Mouse (Mus musculus): ENCODE results near the gene Sec24b. TPM values are rescaled to one million over a fixed set of nuclear protein-coding genes. Genes with fewer than 3 reads are reported as not detected.

Gene Sec24b
- polyA plus RNA-seq, 1 experiment from 2014 or later = 37.7 TPM

DNA sequence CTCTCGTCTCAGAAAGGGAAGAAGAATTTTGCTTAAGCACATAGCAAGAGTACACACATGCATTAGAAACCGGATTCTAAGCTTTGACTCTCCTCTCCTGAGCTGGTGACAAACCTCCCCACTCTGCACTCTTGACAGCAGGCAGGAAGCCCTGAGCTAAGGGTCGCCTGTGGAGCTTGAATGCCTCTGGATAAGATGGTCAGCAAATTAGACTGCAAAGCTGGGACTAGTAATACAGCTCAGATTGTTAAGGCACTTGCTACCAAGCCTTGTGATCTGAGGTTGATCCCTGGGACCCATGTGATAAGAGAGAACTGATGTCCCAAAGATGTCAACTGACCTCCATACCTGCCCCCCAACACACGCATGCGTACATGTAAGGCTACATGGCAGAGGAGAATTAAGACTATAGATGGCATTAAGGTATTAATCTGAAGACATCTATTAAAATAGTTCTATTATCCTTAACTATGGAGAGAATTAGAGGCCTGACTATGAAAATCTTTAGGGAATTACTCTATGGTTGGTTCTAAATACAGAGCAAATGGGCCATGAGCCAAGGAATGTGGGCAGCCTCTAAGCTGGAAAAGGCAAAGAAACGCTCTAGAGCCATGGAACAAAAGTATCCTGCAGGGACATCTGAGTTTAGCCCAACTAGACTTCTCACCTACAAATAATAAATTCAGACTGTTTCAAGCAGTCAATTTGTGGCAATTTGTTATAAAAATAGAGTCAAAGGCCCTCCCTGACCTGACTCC lies 8.6 kb downstream of the Sec24b start:
- peaks cover 46% of the 10 kb centered on the region for H3K4me1 ChIP-seq
- no peak overlapping the region for H3K27ac ChIP-seq (replicated peaks)
- no peaks in the 10 kb centered on the region for H3K9me3 ChIP-seq
- WGBS = 84% methylated on average over 6 of the region's 6 CpGs
- no peak overlapping the region for H3K4me3 ChIP-seq
- no peaks in the 10 kb centered on the region for H3K27me3 ChIP-seq (replicated peaks; ENCODE audit: low read depth, poor library complexity, severe bottlenecking)
- DNase-seq (ENCODE audit: low spot score) = no peak
- H3K36me3 ChIP-seq (replicated peaks) = peaks cover 60% of the 10 kb centered on the region

DNA sequence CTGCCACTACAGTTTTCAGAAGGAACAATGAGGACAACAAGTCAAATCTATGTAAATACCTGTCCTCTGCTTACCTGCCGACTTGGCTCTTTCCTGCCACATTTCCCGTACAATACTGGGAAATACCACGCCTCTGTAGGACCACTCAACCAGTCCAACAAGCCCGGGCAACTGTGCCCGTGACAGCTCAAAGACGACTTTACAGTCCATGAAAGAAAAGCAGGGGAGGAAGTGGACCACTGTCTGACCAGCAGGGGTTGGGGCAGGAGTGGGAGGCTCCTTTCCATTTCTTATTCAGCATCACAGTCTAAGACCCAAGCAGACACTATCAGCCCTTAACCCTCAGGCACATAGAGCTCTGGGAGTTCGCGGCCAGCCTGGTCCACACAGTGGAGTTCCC lies 9.2 kb downstream of the Sec24b start:
- peaks cover 55% of the 10 kb centered on the region for H3K36me3 ChIP-seq (replicated peaks)
- H3K9me3 ChIP-seq = no peaks in the 10 kb centered on the region
- DNase-seq (ENCODE audit: low spot score) = no peak
- H3K4me3 ChIP-seq = no peak overlapping the region
- no peaks in the 10 kb centered on the region for H3K27me3 ChIP-seq (replicated peaks; ENCODE audit: low read depth, poor library complexity, severe bottlenecking)
- H3K4me1 ChIP-seq = peaks cover 40% of the 10 kb centered on the region
- WGBS = 86% methylated on average over 8 of the region's 8 CpGs
- H3K27ac ChIP-seq (replicated peaks) = no peak overlapping the region

GRCm38 (mm10) chr3:130040711-130041110 lies 20.6 kb downstream of the Sec24b start:
- 95% methylated on average over 5 of the region's 5 CpGs for WGBS
- peaks cover 91% of the 10 kb centered on the region for H3K36me3 ChIP-seq (replicated peaks)

DNA sequence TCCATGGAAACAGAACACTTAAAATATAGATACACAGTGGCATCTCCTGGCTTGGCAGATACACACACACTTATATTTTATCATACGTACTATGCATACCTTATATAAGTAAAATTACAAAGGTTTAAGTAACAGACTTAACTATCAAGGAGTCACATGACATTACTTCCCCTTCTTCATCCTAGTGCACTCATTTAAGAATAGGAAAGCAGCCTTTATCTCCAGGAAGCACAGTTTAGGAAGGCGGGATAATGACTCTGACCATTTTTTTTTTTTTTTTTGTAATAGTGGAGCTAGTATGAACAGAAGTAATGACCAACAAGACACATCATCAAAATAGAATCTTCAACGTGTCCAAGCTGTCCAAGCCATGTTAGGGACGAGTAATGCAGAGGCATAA lies 21.3 kb downstream of the Sec24b start:
- H3K9me3 ChIP-seq = peaks cover 9% of the 10 kb centered on the region
- H3K4me1 ChIP-seq = no peaks in the 10 kb centered on the region
- no peaks in the 10 kb centered on the region for H3K27me3 ChIP-seq (replicated peaks; ENCODE audit: low read depth, poor library complexity, severe bottlenecking)
- no peak overlapping the region for H3K27ac ChIP-seq (replicated peaks)
- H3K4me3 ChIP-seq = no peak overlapping the region
- 94% methylated on average over 4 of the region's 4 CpGs for WGBS
- DNase-seq (ENCODE audit: low spot score) = no peak
- peaks cover 91% of the 10 kb centered on the region for H3K36me3 ChIP-seq (replicated peaks)

More at GRCm38 (mm10) chr3:130040711-130041110, 20.6 kb downstream of the Sec24b start:
- Histone ChIP-seq H3K9me3 (peaks cover 15% of the 10 kb centered on the region), H3K4me3 (no peak overlapping the region), H3K27ac (replicated peaks) (no peak overlapping the region), H3K27me3 (replicated peaks; ENCODE audit: low read depth, poor library complexity, severe bottlenecking) (no peaks in the 10 kb centered on the region), H3K4me1 (no peaks in the 10 kb centered on the region)
- no peak for DNase-seq (ENCODE audit: low spot score)

- H3K4me3 ChIP-seq = no peak overlapping the region
- peaks cover 97% of the 10 kb centered on the region for H3K36me3 ChIP-seq (replicated peaks)
- no peak overlapping the region for H3K27ac ChIP-seq (replicated peaks)
- no peaks in the 10 kb centered on the region for H3K9me3 ChIP-seq
- WGBS = 92% methylated on average over 5 of the region's 5 CpGs
- DNase-seq (ENCODE audit: low spot score) = no peak
- H3K4me1 ChIP-seq = no peaks in the 10 kb centered on the region
- H3K27me3 ChIP-seq (replicated peaks; ENCODE audit: low read depth, poor library complexity, severe bottlenecking) = no peaks in the 10 kb centered on the region
Measured at GRCm38 (mm10) chr3:130028741-130029140, 32.6 kb downstream of the Sec24b start.

GRCm38 (mm10) chr3:130026181-130026580 lies 35.2 kb downstream of the Sec24b start:
- DNase-seq (ENCODE audit: low spot score) = no peak
- no peaks in the 10 kb centered on the region for H3K27me3 ChIP-seq (replicated peaks; ENCODE audit: low read depth, poor library complexity, severe bottlenecking)
- no peak overlapping the region for H3K4me3 ChIP-seq
- H3K27ac ChIP-seq (replicated peaks) = no peak overlapping the region
- H3K9me3 ChIP-seq = no peaks in the 10 kb centered on the region
- H3K36me3 ChIP-seq (replicated peaks) = peaks cover 78% of the 10 kb centered on the region
- H3K4me1 ChIP-seq = no peaks in the 10 kb centered on the region
- WGBS = 94% methylated on average over 10 of the region's 10 CpGs

DNA sequence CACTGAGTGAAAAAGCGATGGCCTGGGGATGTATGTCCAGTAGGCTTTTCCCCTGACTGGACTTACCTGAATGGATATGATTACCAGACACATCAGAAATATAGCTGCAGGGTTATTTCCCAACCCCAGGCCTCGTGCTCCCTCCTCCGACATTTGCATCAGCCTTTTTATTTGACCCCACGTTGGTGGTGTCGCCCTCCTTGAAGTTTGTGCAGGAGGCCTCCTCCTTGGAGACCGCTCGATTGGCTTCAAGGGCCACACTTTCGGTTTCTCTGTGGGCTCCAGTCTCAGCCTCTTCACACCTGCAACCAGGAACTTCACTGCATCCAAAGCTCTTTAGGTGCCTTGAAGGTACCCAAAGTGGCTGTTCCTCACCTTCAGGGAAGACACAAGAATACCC lies 35.8 kb downstream of the Sec24b start:
- Histone ChIP-seq H3K36me3 (replicated peaks) (peaks cover 72% of the 10 kb centered on the region), H3K4me3 (no peak overlapping the region), H3K27me3 (replicated peaks; ENCODE audit: low read depth, poor library complexity, severe bottlenecking) (no peaks in the 10 kb centered on the region), H3K9me3 (no peaks in the 10 kb centered on the region), H3K4me1 (no peaks in the 10 kb centered on the region), H3K27ac (replicated peaks) (no peak overlapping the region)
- WGBS = 89% methylated on average over 8 of the region's 8 CpGs
- no peak for DNase-seq (ENCODE audit: low spot score)

GRCm38 (mm10) chr3:130012943-130013342 lies 48.4 kb downstream of the Sec24b start:
- Histone ChIP-seq H3K27ac (replicated peaks) (no peak overlapping the region), H3K36me3 (replicated peaks) (peaks cover 79% of the 10 kb centered on the region), H3K9me3 (no peaks in the 10 kb centered on the region), H3K27me3 (replicated peaks; ENCODE audit: low read depth, poor library complexity, severe bottlenecking) (no peaks in the 10 kb centered on the region), H3K4me3 (no peak overlapping the region), H3K4me1 (no peaks in the 10 kb centered on the region)
- no peak for DNase-seq (ENCODE audit: low spot score)
- WGBS = 85% methylated on average over 2 of the region's 2 CpGs

GRCm38 (mm10) chr3:130011236-130011635 lies 50.1 kb downstream of the Sec24b start:
- Histone ChIP-seq H3K36me3 (replicated peaks) (peaks cover 82% of the 10 kb centered on the region), H3K27me3 (replicated peaks; ENCODE audit: low read depth, poor library complexity, severe bottlenecking) (no peaks in the 10 kb centered on the region), H3K27ac (replicated peaks) (no peak overlapping the region), H3K4me1 (no peaks in the 10 kb centered on the region), H3K9me3 (no peaks in the 10 kb centered on the region), H3K4me3 (no peak overlapping the region)
- no peak for DNase-seq (ENCODE audit: low spot score)
- WGBS = 82% methylated on average over 1 of the region's 1 CpGs

DNA sequence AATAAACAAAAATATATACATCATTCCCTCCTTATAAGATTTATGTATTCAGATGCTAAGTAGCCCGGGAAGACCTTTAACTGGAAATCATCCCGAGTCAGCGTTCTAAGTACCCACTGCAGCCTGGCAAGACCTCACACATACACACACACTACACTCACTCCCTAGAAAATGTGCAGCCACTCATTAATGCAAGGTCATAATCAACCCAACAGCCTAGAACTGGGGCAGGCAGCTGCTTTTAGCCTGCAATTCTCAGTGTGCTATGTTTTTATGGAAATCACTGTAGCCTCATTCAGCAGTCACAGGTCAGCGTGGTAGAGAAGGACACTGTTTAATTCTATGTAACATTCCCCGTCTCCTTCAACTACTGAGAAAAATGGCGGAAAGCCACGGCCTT lies 55.2 kb downstream of the Sec24b start:
- Histone ChIP-seq H3K27ac (replicated peaks) (no peak overlapping the region), H3K9me3 (no peaks in the 10 kb centered on the region), H3K27me3 (replicated peaks; ENCODE audit: low read depth, poor library complexity, severe bottlenecking) (no peaks in the 10 kb centered on the region), H3K36me3 (replicated peaks) (peaks cover 96% of the 10 kb centered on the region), H3K4me1 (no peaks in the 10 kb centered on the region), H3K4me3 (no peak overlapping the region)
- DNase-seq (ENCODE audit: low spot score) = no peak
- 95% methylated on average over 7 of the region's 7 CpGs for WGBS

GRCm38 (mm10) chr3:130000926-130001325 lies 60.4 kb downstream of the Sec24b start:
- no peak overlapping the region for H3K27ac ChIP-seq (replicated peaks)
- DNase-seq (ENCODE audit: low spot score) = no peak
- H3K9me3 ChIP-seq = no peaks in the 10 kb centered on the region
- H3K27me3 ChIP-seq (replicated peaks; ENCODE audit: low read depth, poor library complexity, severe bottlenecking) = no peaks in the 10 kb centered on the region
- H3K4me1 ChIP-seq = no peaks in the 10 kb centered on the region
- no peak overlapping the region for H3K4me3 ChIP-seq
- peaks cover 98% of the 10 kb centered on the region for H3K36me3 ChIP-seq (replicated peaks)
- 94% methylated on average over 11 of the region's 11 CpGs for WGBS

DNA sequence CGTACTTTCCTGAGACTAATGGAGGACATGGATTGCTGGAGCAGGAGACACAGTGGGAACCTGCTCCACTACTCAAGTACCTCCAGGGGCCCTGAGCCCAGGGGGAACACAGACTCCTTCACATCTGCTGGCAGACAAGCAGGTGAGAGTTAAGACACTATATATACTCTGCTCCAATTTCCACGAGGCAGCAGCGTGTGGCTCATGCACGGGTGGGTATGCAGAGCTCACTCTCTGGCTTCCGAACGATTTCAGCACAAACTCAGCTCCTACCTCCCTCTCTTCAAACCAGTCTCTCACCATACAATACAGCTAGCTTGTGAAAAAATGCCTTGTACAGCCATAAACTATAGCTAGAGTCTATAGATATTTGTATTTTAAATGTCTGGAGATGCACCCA lies 62.8 kb downstream of the Sec24b start:
- H3K36me3 ChIP-seq (replicated peaks) = peaks cover 98% of the 10 kb centered on the region
- no peaks in the 10 kb centered on the region for H3K4me1 ChIP-seq
- H3K4me3 ChIP-seq = no peak overlapping the region
- H3K27ac ChIP-seq (replicated peaks) = no peak overlapping the region
- DNase-seq (ENCODE audit: low spot score) = no peak
- 93% methylated on average over 6 of the region's 6 CpGs for WGBS
- no peaks in the 10 kb centered on the region for H3K9me3 ChIP-seq
- no peaks in the 10 kb centered on the region for H3K27me3 ChIP-seq (replicated peaks; ENCODE audit: low read depth, poor library complexity, severe bottlenecking)

GRCm38 (mm10) chr3:129998001-129998400 lies 63.4 kb downstream of the Sec24b start:
- H3K9me3 ChIP-seq = no peaks in the 10 kb centered on the region
- no peak overlapping the region for H3K27ac ChIP-seq (replicated peaks)
- peaks cover 98% of the 10 kb centered on the region for H3K36me3 ChIP-seq (replicated peaks)
- no peak overlapping the region for H3K4me3 ChIP-seq
- 91% methylated on average over 7 of the region's 7 CpGs for WGBS
- H3K4me1 ChIP-seq = no peaks in the 10 kb centered on the region
- DNase-seq (ENCODE audit: low spot score) = no peak
- H3K27me3 ChIP-seq (replicated peaks; ENCODE audit: low read depth, poor library complexity, severe bottlenecking) = no peaks in the 10 kb centered on the region

Data from embryonic facial prominence, embryonic 10.5 days (tissue).